Mouse (Mus musculus) MEL (cell line): ENCODE data around the gene Xpnpep3. TPM values are rescaled to one million over a fixed set of nuclear protein-coding genes. Genes with fewer than 3 reads are reported as not detected.

Experiments
- DNase-seq: peaks from one replicate; pipeline ENCODE4 v3.0.0; 2011; ENCODE audit warnings: low read depth, low spot score
- H3K27ac ChIP-seq: 2 replicates; pipeline ENCODE4 v1.5.1; 2012; ENCODE audit warnings: low read depth, mild to moderate bottlenecking, control low read depth, low read length, moderate library complexity; ENCODE audit not compliant: control insufficient read depth
- H3K27me3 ChIP-seq, 2 experiments: fragments of 150-350 bp in 1 of 2; sonication (generic) in 1 of 2; 2 replicates each; pipeline ENCODE4 v1.6.1; 2012; ENCODE audit warnings: low read length in 2 of 2, mild to moderate bottlenecking in 2 of 2, improper control_type of control experiment in 1 of 2, moderate library complexity in 1 of 2; ENCODE audit not compliant: insufficient read depth in 2 of 2, control insufficient read depth in 1 of 2
- H3K36me3 ChIP-seq, 2 experiments: 2 replicates each; pipeline ENCODE4 v1.6.1; 2012 to 2014; ENCODE audit warnings: low read length in 2 of 2, improper control_type of control experiment in 1 of 2, inconsistent platforms in 1 of 2, mild to moderate bottlenecking in 1 of 2; ENCODE audit not compliant: insufficient read depth in 2 of 2, control insufficient read depth in 1 of 2
- H3K4me1 ChIP-seq, 2 experiments: fragments of 150-350 bp in 1 of 2; sonication (generic) in 1 of 2; 2 replicates each; pipeline ENCODE4 v1.6.1; 2012; ENCODE audit warnings: low read length in 2 of 2, improper control_type of control experiment in 1 of 2, mild to moderate bottlenecking in 1 of 2; ENCODE audit not compliant: insufficient read depth in 2 of 2, control insufficient read depth in 1 of 2
- H3K4me3 ChIP-seq, 2 experiments: fragments of 150-350 bp in 1 of 2; sonication (generic) in 1 of 2; 2 replicates each; pipeline ENCODE4 v1.5.1; 2012; ENCODE audit warnings: low read depth in 2 of 2, low read length in 2 of 2, mild to moderate bottlenecking in 2 of 2, moderate library complexity in 2 of 2, control low read depth in 1 of 2, improper control_type of control experiment in 1 of 2; ENCODE audit not compliant: control insufficient read depth in 1 of 2, insufficient read depth in 1 of 2
- H3K79me2 ChIP-seq: 2 replicates; pipeline ENCODE4 v1.6.1; 2012; ENCODE audit warnings: mild to moderate bottlenecking, low read length, moderate library complexity; ENCODE audit not compliant: control insufficient read depth, poor library complexity, insufficient read depth
- H3K9ac ChIP-seq: 2 replicates; pipeline ENCODE4 v1.6.1; 2012; ENCODE audit warnings: low read depth, mild to moderate bottlenecking, control low read depth, low read length, moderate library complexity; ENCODE audit not compliant: control insufficient read depth, poor library complexity, severe bottlenecking
- H3K9me3 ChIP-seq: fragments of 150-350 bp; sonication (generic); replicated peaks from 2 replicates; pipeline ENCODE4 v1.6.1; 2012; ENCODE audit warnings: mild to moderate bottlenecking, low read length, improper control_type of control experiment, moderate library complexity; ENCODE audit not compliant: insufficient read depth
- BHLHE40 ChIP-seq: IDR thresholded peaks from 2 replicates; pipeline ENCODE4 v1.6.1; 2012; ENCODE audit warnings: low read depth, mild to moderate bottlenecking, inconsistent platforms, low read length, improper control_type of control experiment, borderline replicate concordance
- ETS1 ChIP-seq: IDR thresholded peaks from 2 replicates; pipeline ENCODE4 v1.6.1; 2012; ENCODE audit warnings: low read depth, mild to moderate bottlenecking, inconsistent platforms, low read length, improper control_type of control experiment, moderate library complexity
- GABPA ChIP-seq: IDR thresholded peaks from 2 replicates; pipeline ENCODE4 v1.6.1; 2012; ENCODE audit warnings: low read depth, mild to moderate bottlenecking, inconsistent platforms, low read length, improper control_type of control experiment, moderate library complexity
- MAX ChIP-seq: IDR thresholded peaks from 2 replicates; pipeline ENCODE4 v1.6.1; 2011; ENCODE audit warnings: low read length, improper control_type of control experiment
- MAZ ChIP-seq: IDR thresholded peaks from 2 replicates; pipeline ENCODE4 v1.6.1; 2012; ENCODE audit warnings: low read depth, mild to moderate bottlenecking, inconsistent platforms, low read length, improper control_type of control experiment
- POLR2A ChIP-seq, 2 experiments: IDR thresholded peaks; 2 replicates each; pipeline ENCODE4 v1.6.1; 2011 to 2012; ENCODE audit warnings: low read length in 2 of 2, mild to moderate bottlenecking in 2 of 2, control low read depth in 1 of 2, improper control_type of control experiment in 1 of 2, low read depth in 1 of 2, moderate library complexity in 1 of 2; ENCODE audit not compliant: control insufficient read depth in 1 of 2, insufficient read depth in 1 of 2, poor library complexity in 1 of 2
- POLR2AphosphoS5 ChIP-seq: IDR thresholded peaks from 2 replicates; pipeline ENCODE4 v1.6.1; 2012; ENCODE audit warnings: low read depth, borderline replicate concordance, mild to moderate bottlenecking, inconsistent platforms, low read length, moderate library complexity, mixed read lengths
- SIN3A ChIP-seq: IDR thresholded peaks from 2 replicates; pipeline ENCODE4 v1.6.1; 2012; ENCODE audit warnings: low read length, improper control_type of control experiment, inconsistent platforms
- TAL1 ChIP-seq: IDR thresholded peaks from 2 replicates; pipeline ENCODE4 v1.6.1; 2012; ENCODE audit warnings: mild to moderate bottlenecking, inconsistent platforms, low read length, moderate library complexity, mixed read lengths
- ZC3H11A ChIP-seq: IDR thresholded peaks from 2 replicates; pipeline ENCODE4 v1.6.1; 2012; ENCODE audit warnings: low read depth, mild to moderate bottlenecking, inconsistent platforms, low read length, improper control_type of control experiment
- ZNF384 ChIP-seq: IDR thresholded peaks from 2 replicates; pipeline ENCODE4 v1.6.1; 2012; ENCODE audit warnings: low read depth, mild to moderate bottlenecking, inconsistent platforms, low read length, improper control_type of control experiment
- polyA plus RNA-seq, 2 experiments: library from polyadenylated mRNA; stranded (reverse) in 1 of 2; unstranded in 1 of 2; fragments of >175 nt in 1 of 2; fragments of >200 nt in 1 of 2; gene quantifications; 2 replicates each; pipeline versions ENCODE4 v1.2.1 to v1.2.4; 2012; ENCODE audit warnings: low replicate concordance in 2 of 2, low read depth in 1 of 2; ENCODE audit not compliant: insufficient read length in 2 of 2, insufficient read depth in 1 of 2, missing spikeins in 1 of 2
- total RNA-seq: library from RNA; depleted of rRNA; stranded (reverse); fragments of 300-350 nt; gene quantifications from 2 replicates; pipeline ENCODE4 v1.2.3, GENCODE M21; 2012

Xpnpep3 gene
- total and polyA plus RNA-seq, 3 experiments: 10.2 to 88.4 (median 13.1) TPM

DNA sequence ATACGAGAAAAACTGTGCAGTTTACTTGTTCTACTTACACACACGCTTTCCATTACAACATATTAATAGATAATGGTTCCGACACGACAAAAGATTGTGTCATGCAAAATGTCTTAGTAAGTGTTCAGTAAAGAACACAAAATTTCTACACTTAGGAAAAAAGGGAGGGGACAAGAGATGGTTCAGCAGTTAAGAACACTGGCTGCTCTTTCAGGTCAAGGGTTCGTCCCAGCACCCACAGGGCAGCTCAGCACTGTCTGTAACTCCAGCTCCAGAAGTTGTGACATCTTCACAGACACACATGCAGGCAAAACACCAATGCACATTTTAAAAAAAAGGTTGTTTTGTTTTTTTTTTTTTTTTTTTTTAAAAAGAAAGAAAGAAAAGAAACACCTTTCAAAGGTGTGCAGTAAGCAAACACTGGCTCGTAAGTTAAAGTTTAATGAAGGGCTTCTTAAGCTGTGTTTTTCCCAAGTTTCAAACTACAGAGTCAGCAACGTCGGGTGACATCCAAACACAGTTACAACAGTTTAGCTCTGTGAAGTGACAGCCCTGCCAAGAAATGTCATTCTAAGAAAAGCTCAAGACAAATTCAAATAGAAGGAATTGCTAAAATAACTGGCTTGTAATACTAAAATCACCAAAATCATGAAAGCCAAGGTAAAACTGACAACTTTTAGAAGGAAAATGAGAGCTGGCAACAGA lies 5.6 kb upstream of the Xpnpep3 start:
- Histone ChIP-seq H3K4me3 (no peak overlapping the region), H3K36me3 (peaks cover 21 to 54% of the 10 kb centered on the region in 2 experiments), H3K9ac (no peak overlapping the region), H3K9me3 (no peaks in the 10 kb centered on the region), H3K4me1 (peaks cover 2 to 9% of the 10 kb centered on the region in 2 experiments; a peak in 3 of 4 replicates), H3K27ac (no peak overlapping the region), H3K79me2 (peaks cover 66% of the 10 kb centered on the region), H3K27me3 (no peaks in the 10 kb centered on the region)
- TF ChIP-seq POLR2AphosphoS5: no peak
- TF ChIP-seq POLR2A (IDR thresholded peaks at IDR 0.05; ENCODE audit: control insufficient read depth in 1 of 2, insufficient read depth in 1 of 2, low read depth in 1 of 2, low read length in 2 of 2, poor library complexity in 1 of 2): no peak
- no peak for DNase-seq

DNA sequence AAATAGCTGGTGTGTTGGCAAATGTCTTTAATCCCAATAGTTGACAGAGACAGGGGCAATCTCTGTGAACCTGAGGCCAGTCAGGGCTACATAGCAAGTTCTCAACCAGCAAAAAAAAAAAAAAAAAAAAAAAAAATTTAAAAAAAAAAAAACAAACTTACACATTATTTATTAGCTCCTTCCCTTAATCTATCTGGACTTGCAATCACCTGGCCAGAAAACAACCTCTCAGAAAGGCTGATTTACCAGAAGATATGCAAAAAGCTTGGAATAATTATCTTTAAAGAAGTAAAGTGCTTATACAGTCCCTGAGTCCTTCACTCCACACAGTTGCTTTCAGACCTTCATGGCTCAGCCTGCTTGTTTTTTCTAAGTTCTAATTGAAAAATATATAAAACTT lies 1.7 kb upstream of the Xpnpep3 start:
- TF ChIP-seq MAX (no peak), MAZ (no peak), ZC3H11A (no peak), BHLHE40 (no peak), ETS1 (no peak), ZNF384 (peak; percentile 50), SIN3A (peak; percentile 18; the same call in 1 of the 2 replicates)
- peaks cover 0 to 55% of the 10 kb centered on the region in 2 experiments; a peak in 3 of 4 replicates for H3K36me3 ChIP-seq
- H3K79me2 ChIP-seq: peaks cover 71% of the 10 kb centered on the region
- peak overlapping the region; percentile 57 to 83 for H3K4me3 ChIP-seq
- H3K9ac ChIP-seq: peak overlapping the region; percentile 91
- DNase-seq: peak; percentile 32
- peaks cover 2 to 12% of the 10 kb centered on the region in 2 experiments; a peak in 3 of 4 replicates for H3K4me1 ChIP-seq
- no peaks in the 10 kb centered on the region for H3K9me3 ChIP-seq
- peak overlapping the region; percentile 75 for H3K27ac ChIP-seq
- no peaks in the 10 kb centered on the region for H3K27me3 ChIP-seq

DNA sequence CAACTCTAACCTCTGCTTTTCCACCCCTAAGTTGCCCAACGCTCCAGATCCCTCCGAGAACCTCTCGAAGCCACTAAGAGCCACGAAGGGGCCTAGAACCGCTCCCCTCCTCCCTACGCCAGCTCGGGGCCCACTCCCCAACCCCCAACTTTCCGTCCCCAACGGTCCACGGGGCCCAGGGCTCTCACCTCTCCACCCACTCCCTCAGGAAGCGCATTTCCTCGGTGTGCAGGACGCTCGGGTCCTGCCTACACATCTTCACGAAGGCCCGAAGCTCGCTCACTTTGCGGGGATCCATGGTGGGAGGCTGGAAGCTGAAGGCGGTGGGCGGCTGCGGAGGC lies 671 bp upstream of the Xpnpep3 start:
- H3K4me3 ChIP-seq: peak overlapping the region; percentile 57 to 83
- no peaks in the 10 kb centered on the region for H3K27me3 ChIP-seq
- peaks cover 2 to 9% of the 10 kb centered on the region in 2 experiments; a peak in 2 of 4 replicates for H3K4me1 ChIP-seq
- peak overlapping the region; percentile 75 for H3K27ac ChIP-seq
- H3K79me2 ChIP-seq: peaks cover 63% of the 10 kb centered on the region
- peaks cover 0 to 45% of the 10 kb centered on the region in 2 experiments; a peak in 3 of 4 replicates for H3K36me3 ChIP-seq
- peak overlapping the region; percentile 91 for H3K9ac ChIP-seq
- DNase-seq: no peak
- no peaks in the 10 kb centered on the region for H3K9me3 ChIP-seq
- TF ChIP-seq POLR2A (IDR thresholded peaks at IDR 0.05; ENCODE audit: control insufficient read depth in 1 of 2, insufficient read depth in 1 of 2, low read depth in 1 of 2, low read length in 2 of 2, poor library complexity in 1 of 2) (peak in 1 of 2 experiments; percentile 49; a peak in 1 of 4 replicates), GABPA (no peak), TAL1 (no peak)
- TF ChIP-seq, all 39 proteins: peak for 1
